Mouse (Mus musculus) left cerebral cortex, adult 2 months (tissue): ENCODE measurements around the gene Coro2a. TPM values are rescaled to one million over a fixed set of nuclear protein-coding genes. Genes with fewer than 3 reads are reported as not detected.
"Not testable (repeated sequence)": the region's sequence is repeated elsewhere in the genome, so short reads cannot be mapped to it uniquely, and the experiment has no call there.

Experiments
- DNase-seq, 2 experiments: peaks; one replicate each; pipeline ENCODE4 v3.0.0; 2021 to 2022; ENCODE audit warnings: low spot score in 2 of 2, mixed read lengths in 1 of 2; ENCODE audit errors: extremely low spot score in 1 of 2
- H3K27ac ChIP-seq: fragments of 200-600 bp; 2 replicates; pipeline ENCODE4 v1.8.1; 2022
- H3K4me3 ChIP-seq: fragments of 200-600 bp; 2 replicates; pipeline ENCODE4 v1.8.1; 2022
- CTCF ChIP-seq: fragments of 200-600 bp; IDR thresholded peaks from 2 replicates; pipeline ENCODE4 v1.8.1; 2022; ENCODE audit warnings: antibody characterized with exemption, mild to moderate bottlenecking, moderate library complexity
- intact Hi-C: fragments of 180-260 bp; cut with DNase I; formaldehyde crosslinking; loops from one replicate; pipeline ENCODE4 v1.15.1; 2025
- total RNA-seq, 2 experiments: library from RNA; stranded (reverse); gene quantifications; 2 replicates each; pipeline ENCODE4 v1.2.3; 2021

The Coro2a gene
- total RNA-seq, 2 experiments from 2014 or later: 24.4 to 28.2 TPM

DNA sequence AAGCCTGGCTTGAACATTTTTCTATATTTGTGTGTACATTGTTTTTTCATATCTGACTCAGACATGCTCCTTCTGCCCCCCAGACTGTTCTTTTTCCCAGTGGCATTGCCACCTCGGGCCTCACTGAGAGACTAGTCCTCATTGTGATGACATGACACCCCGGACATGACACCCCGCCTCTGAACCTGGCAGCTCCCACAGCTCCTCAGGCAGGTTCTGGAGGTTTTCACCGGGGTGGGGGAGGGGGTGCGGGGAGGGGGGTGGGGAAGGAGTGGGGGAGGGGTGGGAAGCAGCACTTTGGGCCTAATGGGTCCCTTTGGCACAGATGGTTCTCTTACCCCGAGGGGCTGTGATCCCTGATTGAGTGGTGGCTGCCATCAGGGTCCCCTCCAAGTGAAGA, 8.5 kb downstream of the Coro2a start:
- intact Hi-C loops: no loop called here
- Histone ChIP-seq H3K4me3 (no peak overlapping the region), H3K27ac (no peak overlapping the region)
- peak in 1 of 2 experiments; percentile 7 for DNase-seq
- no peak for TF ChIP-seq CTCF

DNA sequence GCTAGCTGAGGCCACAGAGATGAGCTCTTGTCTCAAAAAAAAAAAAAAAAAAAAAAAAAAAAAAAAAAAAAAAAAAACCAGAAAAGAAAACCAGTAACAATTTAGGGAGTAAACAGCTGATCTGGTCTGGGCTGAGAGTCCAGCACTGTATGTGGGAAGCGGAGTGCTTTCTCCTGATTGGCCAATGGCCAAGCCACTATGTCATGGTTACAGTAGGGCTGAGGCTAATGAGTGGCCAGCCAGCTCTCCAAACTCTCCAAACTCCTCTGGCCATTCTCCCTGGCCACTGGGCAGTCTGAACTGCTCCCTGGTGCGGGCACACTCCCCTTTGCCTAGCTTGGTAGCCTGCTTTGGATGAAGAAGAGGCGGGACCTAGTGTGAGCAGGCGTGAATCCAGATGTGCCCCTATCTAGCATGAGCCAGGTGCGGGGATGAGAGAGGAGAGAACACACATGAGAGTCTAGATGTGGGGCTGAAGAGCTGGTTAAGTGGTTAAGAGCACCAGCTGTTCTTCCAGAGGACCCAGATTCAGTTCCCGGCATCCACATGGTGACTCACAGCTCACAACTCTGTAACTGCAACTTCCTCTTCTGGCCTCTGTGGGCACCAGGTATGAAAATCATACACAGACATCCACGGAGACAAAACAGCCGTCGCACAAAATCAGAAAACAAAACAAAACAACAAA, 10.0 kb downstream of the Coro2a start:
- TF ChIP-seq CTCF: no peak
- intact Hi-C loops: no loop called here
- peak in 1 of 2 experiments; percentile 10 for DNase-seq
- no peak overlapping the region for H3K4me3 ChIP-seq
- no peak overlapping the region for H3K27ac ChIP-seq

DNA sequence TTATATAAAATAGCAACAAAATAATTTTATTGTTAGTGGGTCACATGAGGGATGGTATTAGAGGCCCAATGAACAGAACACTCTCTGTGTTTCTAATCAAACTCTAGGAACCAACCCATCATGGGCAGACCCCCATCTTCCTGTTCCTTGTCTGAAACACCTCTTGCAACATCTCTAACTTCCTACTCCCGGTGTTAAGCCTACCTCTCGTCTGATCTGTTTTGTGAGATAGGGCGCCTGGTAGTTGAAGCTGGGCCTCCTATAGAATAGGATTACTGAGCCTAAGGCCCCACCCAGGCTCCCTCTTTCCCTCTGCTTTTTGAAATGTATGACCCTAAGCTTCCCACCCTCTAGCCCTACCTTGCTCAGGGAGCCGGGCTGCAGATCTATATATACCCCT, 11.2 kb downstream of the Coro2a start:
- H3K4me3 ChIP-seq: no peak overlapping the region
- no peak for TF ChIP-seq CTCF
- DNase-seq: no peak
- intact Hi-C loops: no loop called here
- H3K27ac ChIP-seq: no peak overlapping the region

DNA sequence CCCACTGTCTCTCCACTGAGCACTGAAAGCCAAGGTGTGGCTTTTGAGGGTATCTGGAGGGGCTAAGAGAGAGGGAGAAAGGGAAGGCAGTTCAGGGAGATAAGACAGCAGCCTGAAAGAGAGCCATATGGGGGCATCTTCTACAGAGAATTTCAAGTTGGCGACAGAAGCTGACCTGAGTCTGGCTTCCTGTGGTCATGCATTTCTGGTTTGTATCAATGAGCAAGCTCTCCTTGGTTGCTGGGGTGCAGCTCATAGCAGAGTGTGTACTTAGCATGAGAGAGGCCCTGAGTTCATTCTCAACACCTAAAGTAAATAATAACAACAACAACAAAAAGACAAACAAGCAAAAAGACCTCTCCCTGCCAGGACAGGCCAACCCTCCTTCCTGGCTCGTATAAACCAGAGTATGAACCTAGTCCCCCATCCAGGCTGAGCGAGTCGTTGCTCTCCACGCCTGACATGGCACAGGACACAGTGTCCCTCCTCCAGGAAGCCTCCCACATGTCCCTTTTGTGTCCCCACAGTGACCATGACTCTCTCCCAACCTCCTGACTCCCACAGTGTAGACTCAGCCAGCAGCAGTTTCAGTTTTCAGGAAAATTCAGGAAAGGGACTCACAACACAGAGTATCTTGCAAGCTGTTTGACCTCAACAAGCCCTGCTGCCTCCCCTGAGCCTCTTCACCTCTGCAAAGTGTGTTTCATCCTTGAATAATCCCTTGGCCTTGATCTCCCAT, 11.9 kb downstream of the Coro2a start:
- intact Hi-C loops: no loop called here
- H3K27ac ChIP-seq: no peak overlapping the region

DNA sequence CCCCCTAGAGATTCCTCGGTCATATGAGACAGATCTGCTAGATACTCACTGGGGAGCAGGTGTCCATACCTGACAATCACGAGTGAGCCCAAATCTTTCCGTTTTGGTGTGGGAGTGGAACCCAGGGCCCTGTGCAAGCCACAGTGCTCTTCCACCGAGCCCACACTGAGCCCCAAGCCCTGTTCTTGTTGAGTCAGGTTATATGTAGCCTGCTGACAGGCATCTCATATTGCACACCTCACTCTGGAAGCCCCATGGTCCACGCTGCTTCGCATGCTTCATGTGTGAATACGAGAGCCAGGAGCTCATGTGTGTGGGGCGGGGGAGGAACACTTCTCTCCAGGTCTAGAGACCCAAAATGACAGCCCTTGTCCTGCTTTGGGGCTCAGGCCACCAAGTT, 12.9 kb downstream of the Coro2a start:
- no peak overlapping the region for H3K4me3 ChIP-seq
- H3K27ac ChIP-seq: no peak overlapping the region
- DNase-seq: no peak
- intact Hi-C loops: no loop called here
- no peak for TF ChIP-seq CTCF

More for the DNA sequence above, 11.9 kb downstream of the Coro2a start:
- no peak for DNase-seq
- no peak for TF ChIP-seq CTCF
- H3K4me3 ChIP-seq: no peak overlapping the region

DNA sequence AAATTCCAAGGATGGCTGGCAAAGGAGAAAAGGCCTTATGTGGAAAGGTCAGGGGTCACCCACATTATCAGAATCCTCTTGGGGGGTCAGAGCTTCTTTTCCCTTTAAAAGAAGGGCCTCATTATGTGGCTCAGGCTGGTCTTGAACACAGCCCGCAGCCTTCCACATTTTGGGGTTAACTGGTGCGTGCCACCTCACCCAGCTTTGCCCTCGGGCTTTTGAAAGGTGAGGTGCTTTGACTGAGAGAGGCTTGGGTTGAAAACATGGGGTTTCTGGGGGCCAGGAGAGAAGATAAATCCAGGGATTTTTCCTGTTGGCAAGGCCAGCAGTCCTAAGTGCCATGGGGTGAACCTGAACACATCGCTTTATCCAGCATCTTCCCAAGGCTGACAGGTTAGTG, 15.5 kb downstream of the Coro2a start:
- intact Hi-C loops: no loop called here
- no peak overlapping the region for H3K4me3 ChIP-seq
- no peak for TF ChIP-seq CTCF
- no peak for DNase-seq
- H3K27ac ChIP-seq: no peak overlapping the region

DNA sequence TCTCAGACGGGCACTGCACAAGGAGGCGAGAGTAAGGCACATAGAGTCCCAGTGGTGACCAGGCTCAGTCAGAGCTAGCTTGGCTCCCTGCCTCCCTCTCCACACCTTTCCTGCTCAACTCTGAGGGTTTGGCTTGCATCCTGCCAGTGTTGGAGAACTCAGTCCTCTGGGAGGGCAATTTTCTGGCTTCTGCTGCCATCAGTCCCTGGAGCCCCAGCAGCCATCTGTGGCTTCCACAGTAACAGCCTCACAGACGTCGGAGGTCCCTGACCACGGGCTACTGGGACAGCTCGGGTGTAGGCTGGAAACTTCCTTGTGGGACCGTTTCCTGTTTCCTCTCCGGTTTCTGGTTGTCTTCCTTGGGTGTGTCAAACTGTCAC, 16.2 kb downstream of the Coro2a start:
- TF ChIP-seq CTCF: no peak
- DNase-seq: no peak
- intact Hi-C loops: loop anchor here (1.0 kb wide), 1 partner anchor 12 kb away; no protein-coding TSS in a partner anchor
- H3K27ac ChIP-seq: no peak overlapping the region
- H3K4me3 ChIP-seq: no peak overlapping the region

DNA sequence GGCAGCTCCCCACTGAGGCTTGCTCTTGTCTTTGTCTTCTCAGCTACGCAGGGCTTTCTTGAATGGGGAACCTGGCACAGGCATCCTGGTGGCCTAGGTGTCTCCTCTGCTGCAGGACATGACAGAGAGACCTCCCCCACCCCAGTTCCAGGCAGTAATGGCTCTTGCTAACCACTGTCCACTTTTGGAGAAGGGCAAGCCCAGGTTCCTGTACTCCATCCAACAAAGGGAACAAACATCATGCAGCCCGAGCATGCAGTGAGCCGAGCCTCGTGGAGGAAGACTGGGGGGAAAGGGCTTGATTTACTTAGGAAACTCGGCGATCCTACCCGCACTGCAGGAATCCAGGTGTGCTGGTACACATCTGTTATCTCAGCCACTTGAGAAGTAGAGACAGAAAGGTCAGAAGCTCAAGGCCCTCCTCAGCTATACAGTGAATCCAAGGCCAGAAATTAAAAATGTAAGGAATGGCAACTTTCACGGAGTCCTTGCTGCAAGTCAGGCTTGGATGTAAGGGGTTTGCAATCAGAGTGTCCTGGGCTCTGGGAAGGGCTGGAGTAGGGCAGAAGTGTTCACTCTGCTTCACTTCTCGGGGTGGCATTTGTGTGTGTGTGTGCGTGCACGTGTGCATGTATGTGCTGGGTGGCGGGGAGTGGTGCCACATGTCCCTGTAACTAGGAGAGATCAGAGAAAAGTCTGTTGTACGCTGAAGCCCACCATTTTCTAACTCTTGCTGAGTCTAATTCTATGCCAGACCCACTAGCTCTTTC, 16.8 kb downstream of the Coro2a start:
- DNase-seq: no peak
- no peak for TF ChIP-seq CTCF
- Histone ChIP-seq H3K4me3 (no peak overlapping the region), H3K27ac (no peak overlapping the region)
- intact Hi-C loops: loop anchor here (1.0 kb wide), 1 partner anchor 11 kb away; no protein-coding TSS in a partner anchor

DNA sequence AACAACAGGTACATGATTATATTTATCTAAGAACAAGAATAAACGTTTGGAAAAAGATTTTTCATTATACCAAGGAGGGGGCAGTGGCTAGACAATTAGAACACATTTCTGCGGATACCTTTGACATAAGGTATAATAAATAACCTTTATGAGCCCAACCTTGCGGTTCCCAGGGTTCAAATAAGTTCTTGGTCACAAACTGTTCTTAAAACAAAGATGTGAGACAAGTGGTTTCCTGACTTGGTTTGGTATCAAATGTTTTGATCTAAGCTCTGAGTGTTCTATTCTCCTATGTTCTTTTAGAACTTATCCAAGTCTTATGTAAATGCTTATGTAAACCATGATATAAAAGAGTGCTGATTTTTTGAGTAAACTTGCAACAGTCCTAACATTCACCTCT, 17.5 kb downstream of the Coro2a start:
- DNase-seq, H3K4me3 ChIP-seq, intact Hi-C loops, H3K27ac ChIP-seq: not testable (repeated sequence)

DNA sequence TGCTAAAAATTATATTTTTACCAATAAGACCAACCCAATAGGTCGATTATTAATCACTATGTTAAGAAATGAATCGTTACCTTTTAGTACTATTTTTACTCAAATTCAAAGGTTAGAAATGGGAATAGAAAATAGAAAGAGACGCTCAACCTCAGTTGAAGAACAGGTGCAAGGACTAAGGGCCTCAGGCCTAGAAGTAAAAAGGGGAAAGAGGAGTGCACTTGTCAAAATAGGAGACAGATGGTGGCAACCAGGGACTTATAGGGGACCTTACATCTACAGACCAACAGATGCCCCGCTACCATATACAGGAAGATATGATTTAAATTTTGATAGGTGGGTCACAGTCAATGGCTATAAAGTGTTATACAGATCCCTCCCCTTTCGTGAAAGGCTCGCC, 17.9 kb downstream of the Coro2a start:
- DNase-seq, H3K27ac ChIP-seq, H3K4me3 ChIP-seq, intact Hi-C loops: not testable (repeated sequence)

DNA sequence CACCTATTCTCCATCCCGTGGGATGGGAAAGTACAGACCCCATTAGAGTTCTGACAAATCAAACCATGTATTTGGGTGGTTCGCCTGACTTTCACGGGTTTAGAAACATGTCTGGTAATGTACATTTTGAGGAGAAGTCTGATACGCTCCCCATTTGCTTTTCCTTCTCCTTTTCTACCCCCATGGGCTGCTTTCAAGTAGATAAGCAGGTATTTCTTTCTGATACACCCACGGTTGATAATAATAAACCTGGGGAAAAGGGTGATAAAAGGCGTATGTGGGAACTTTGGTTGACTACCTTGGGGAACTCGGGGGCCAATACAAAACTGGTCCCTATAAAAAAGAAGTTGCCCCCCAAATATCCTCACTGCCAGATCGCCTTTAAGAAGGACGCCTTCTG, 20.0 kb downstream of the Coro2a start:
- H3K4me3 ChIP-seq, DNase-seq, intact Hi-C loops, H3K27ac ChIP-seq: not testable (repeated sequence)

DNA sequence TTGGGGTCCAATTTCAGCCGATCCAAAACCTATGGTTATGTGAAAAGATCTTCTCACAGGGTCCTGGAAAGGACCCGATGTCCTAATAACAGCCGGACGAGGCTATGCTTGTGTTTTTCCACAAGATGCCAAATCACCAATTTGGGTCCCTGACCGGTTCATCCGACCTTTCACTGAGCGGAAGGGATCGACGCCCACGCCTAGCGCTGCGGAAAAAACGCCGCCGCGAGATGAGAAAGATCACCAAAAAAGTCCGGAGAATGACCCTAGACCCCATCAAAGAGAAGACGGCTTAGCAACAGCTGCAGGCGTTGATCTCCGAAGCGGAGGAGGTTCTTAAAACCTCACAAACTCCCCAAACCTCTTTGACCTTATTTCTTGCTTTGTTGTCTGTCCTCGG, 20.4 kb downstream of the Coro2a start:
- H3K4me3 ChIP-seq, DNase-seq, intact Hi-C loops: not testable (repeated sequence)

DNA sequence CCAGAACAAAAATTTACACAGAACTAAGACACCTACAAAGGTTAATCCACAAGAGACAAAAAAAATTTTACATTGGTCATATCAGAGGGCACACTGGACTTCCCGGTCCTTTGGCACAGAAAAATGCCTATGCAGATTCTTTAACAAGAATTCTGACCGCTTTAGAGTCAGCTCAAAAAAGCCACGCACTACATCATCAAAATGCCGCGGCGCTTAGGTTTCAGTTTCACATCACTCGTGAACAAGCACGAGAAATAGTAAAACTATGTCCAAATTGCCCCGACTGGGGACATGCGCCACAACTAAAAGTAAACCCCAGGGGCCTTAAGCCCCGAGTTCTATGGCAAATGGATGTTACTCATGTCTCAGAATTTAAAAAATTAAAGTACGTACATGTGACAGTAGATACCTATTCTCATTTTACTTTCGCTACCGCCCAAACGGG, 21.2 kb downstream of the Coro2a start:
- H3K4me3 ChIP-seq, intact Hi-C loops, H3K27ac ChIP-seq, DNase-seq: not testable (repeated sequence)

More for the DNA sequence above, 20.4 kb downstream of the Coro2a start:
- H3K27ac ChIP-seq: not testable (repeated sequence)

DNA sequence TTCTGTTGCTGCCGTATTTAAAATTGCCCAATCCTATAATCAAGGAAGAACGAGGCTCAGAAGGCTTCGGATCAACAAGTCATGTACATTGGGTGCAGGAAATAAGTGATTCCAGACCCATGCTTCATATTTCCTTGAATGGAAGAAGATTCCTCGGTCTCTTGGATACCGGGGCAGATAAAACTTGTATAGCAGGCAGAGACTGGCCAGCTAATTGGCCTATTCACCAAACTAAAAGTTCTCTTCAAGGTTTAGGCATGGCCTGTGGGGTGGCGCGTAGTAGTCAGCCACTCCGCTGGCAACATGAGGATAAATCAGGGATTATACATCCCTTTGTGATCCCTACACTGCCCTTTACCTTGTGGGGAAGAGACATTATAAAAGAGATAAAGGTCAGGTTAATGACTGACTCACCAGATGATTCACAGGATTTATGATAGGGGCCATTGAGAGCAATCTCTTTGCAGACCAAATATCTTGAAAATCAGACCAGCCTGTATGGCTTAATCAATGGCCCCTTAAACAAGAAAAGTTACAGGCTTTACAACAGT, 23.1 kb downstream of the Coro2a start:
- DNase-seq, H3K27ac ChIP-seq, H3K4me3 ChIP-seq, intact Hi-C loops: not testable (repeated sequence)
